Mouse (Mus musculus): ENCODE measurements around the gene Tcl1b3.
"Not testable (repeated sequence)": the region's sequence is repeated elsewhere in the genome, so short reads cannot be mapped to it uniquely, and the experiment has no call there.

DNA sequence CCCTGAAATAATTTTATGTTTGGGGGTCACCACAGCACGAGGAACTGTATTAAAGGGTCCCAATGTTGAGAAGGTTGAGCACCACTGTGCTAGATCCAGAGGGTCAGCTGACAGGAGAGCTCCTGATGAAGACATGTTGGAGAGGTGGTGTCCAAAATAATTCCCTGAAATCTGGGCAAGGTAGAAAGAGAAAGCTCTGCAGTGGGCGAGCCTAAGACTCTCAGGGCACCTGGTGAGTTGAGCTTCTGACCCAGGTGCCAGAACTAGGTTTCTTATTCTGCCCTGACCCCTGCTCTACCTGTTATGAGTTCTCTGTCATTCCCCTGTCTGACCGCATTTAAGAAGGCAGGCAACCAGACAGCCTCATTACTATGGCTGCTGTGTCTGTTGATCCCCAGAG is 14.8 kb upstream of the Tcl1b3 start, which contains the start of gene Tcl1b5:
- not testable (repeated sequence) for TF ChIP-seq CTCF (IDR thresholded peaks at IDR 0.05; ENCODE audit: control insufficient read depth, insufficient read depth, low read length); POLR2A (IDR thresholded peaks at IDR 0.05; ENCODE audit: borderline replicate concordance, control insufficient read depth, low read depth, low read length)
